Mouse (Mus musculus): ENCODE measurements around the gene Olfr896-ps1. TPM values are rescaled to one million over a fixed set of nuclear protein-coding genes. Genes with fewer than 3 reads are reported as not detected.

Gene Olfr896-ps1
- not detected in 2 replicates for polyA plus RNA-seq (2015; fragmentation: Nextera tagmentation; extraction: Ambion mirVana)

- no peaks in the 10 kb centered on the region for H3K36me3 ChIP-seq (ENCODE audit: poor library complexity, severe bottlenecking)
- no peak for ATAC-seq
- H3K4me3 ChIP-seq: no peak within 1 kb of the TSS
- no peaks in the 10 kb centered on the region for H3K9me3 ChIP-seq (replicated peaks)
- H3K27ac ChIP-seq: no peak within 1 kb of the TSS
- no peaks in the 10 kb centered on the region for H3K27me3 ChIP-seq
- no peak within 1 kb of the TSS for H3K9ac ChIP-seq
- no peak within 1 kb of the TSS for H3K4me2 ChIP-seq
- WGBS: 92% methylated on average over 1 of the region's 1 CpGs
- no peaks in the 10 kb centered on the region for H3K4me1 ChIP-seq
Observed at GRCm38 (mm10) chr9:38290807-38291206, at the start of gene Olfr896-ps1. TSS of gene Olfr896-ps1 (plus strand) at chr9:38291107.

- no peak for ATAC-seq
- Histone ChIP-seq H3K4me3 (no peak within 1 kb of the TSS), H3K27me3 (no peaks in the 10 kb centered on the region), H3K4me2 (no peak within 1 kb of the TSS), H3K36me3 (ENCODE audit: poor library complexity, severe bottlenecking) (no peaks in the 10 kb centered on the region), H3K27ac (no peak within 1 kb of the TSS), H3K9me3 (replicated peaks) (no peaks in the 10 kb centered on the region), H3K4me1 (no peaks in the 10 kb centered on the region), H3K9ac (no peak within 1 kb of the TSS)
Observed at GRCm38 (mm10) chr9:38252474-38252873, 38.4 kb upstream of the Olfr896-ps1 start, which contains the start of gene Olfr143. TSS of gene Olfr143 (plus strand) at chr9:38252774.

GRCm38 (mm10) chr9:38267551-38267950 is 23.4 kb upstream of the Olfr896-ps1 start, which contains the start of gene Olfr895:
TSS of gene Olfr895 (plus strand) at chr9:38267851.
- no peaks in the 10 kb centered on the region for H3K4me1 ChIP-seq
- no peak for ATAC-seq
- H3K27ac ChIP-seq: no peak within 1 kb of the TSS
- H3K27me3 ChIP-seq: no peaks in the 10 kb centered on the region
- no peak within 1 kb of the TSS for H3K9ac ChIP-seq
- H3K4me3 ChIP-seq: no peak within 1 kb of the TSS
- no peaks in the 10 kb centered on the region for H3K36me3 ChIP-seq (ENCODE audit: poor library complexity, severe bottlenecking)
- no peak within 1 kb of the TSS for H3K4me2 ChIP-seq
- H3K9me3 ChIP-seq (replicated peaks): no peaks in the 10 kb centered on the region

- Histone ChIP-seq H3K4me2 (no peak within 1 kb of the TSS), H3K36me3 (ENCODE audit: poor library complexity, severe bottlenecking) (no peaks in the 10 kb centered on the region), H3K27ac (no peak within 1 kb of the TSS), H3K4me3 (no peak within 1 kb of the TSS), H3K9me3 (replicated peaks) (no peaks in the 10 kb centered on the region), H3K4me1 (no peaks in the 10 kb centered on the region), H3K27me3 (no peaks in the 10 kb centered on the region), H3K9ac (no peak within 1 kb of the TSS)
- WGBS: 66% methylated on average over 3 of the region's 3 CpGs
- ATAC-seq: no peak
Observed at GRCm38 (mm10) chr9:38328760-38329159, 37.9 kb downstream of the Olfr896-ps1 start, which contains the start of gene Olfr25. TSS of gene Olfr25 (plus strand) at chr9:38329060.

Other genes starting within 250 kb of the Olfr896-ps1 start
- gene Olfr884, start 244.6 kb upstream of the Olfr896-ps1 start, polyA plus RNA-seq (2015; fragmentation: Nextera tagmentation; extraction: Ambion mirVana): not detected in 2 replicates
- gene Olfr885, start 229.8 kb upstream of the Olfr896-ps1 start, polyA plus RNA-seq (2015; fragmentation: Nextera tagmentation; extraction: Ambion mirVana): not detected in 2 replicates
- gene Olfr887, start 207.0 kb upstream of the Olfr896-ps1 start, polyA plus RNA-seq (2015; fragmentation: Nextera tagmentation; extraction: Ambion mirVana): not detected in 2 replicates
- gene Olfr888, start 183.0 kb upstream of the Olfr896-ps1 start, polyA plus RNA-seq (2015; fragmentation: Nextera tagmentation; extraction: Ambion mirVana): not detected in 2 replicates
- gene Olfr889, start 175.9 kb upstream of the Olfr896-ps1 start, polyA plus RNA-seq (2015; fragmentation: Nextera tagmentation; extraction: Ambion mirVana): 0.05 and 0.08 TPM in 2 replicates
- not detected in 2 replicates for gene Olfr890, start 148.6 kb upstream of the Olfr896-ps1 start, polyA plus RNA-seq (2015; fragmentation: Nextera tagmentation; extraction: Ambion mirVana)
- not detected in 2 replicates for gene Olfr891, start 110.3 kb upstream of the Olfr896-ps1 start, polyA plus RNA-seq (2015; fragmentation: Nextera tagmentation; extraction: Ambion mirVana)
- gene Olfr893, start 82.7 kb upstream of the Olfr896-ps1 start, polyA plus RNA-seq (2015; fragmentation: Nextera tagmentation; extraction: Ambion mirVana): not detected in 2 replicates
- gene Olfr894, start 73.1 kb upstream of the Olfr896-ps1 start, polyA plus RNA-seq (2015; fragmentation: Nextera tagmentation; extraction: Ambion mirVana): not detected in 2 replicates
- gene Olfr143, start 38.3 kb upstream of the Olfr896-ps1 start, polyA plus RNA-seq (2015; fragmentation: Nextera tagmentation; extraction: Ambion mirVana): not detected in 2 replicates
- gene Olfr895, start 23.3 kb upstream of the Olfr896-ps1 start, polyA plus RNA-seq (2015; fragmentation: Nextera tagmentation; extraction: Ambion mirVana): not detected in 2 replicates
- gene Olfr25, start 38.0 kb downstream of the Olfr896-ps1 start, polyA plus RNA-seq (2015; fragmentation: Nextera tagmentation; extraction: Ambion mirVana): not detected in 2 replicates
- not detected in 2 replicates for gene Olfr898, start 57.3 kb downstream of the Olfr896-ps1 start, polyA plus RNA-seq (2015; fragmentation: Nextera tagmentation; extraction: Ambion mirVana)
- gene Olfr250, start 75.8 kb downstream of the Olfr896-ps1 start, polyA plus RNA-seq (2015; fragmentation: Nextera tagmentation; extraction: Ambion mirVana): not detected in 2 replicates
- gene Olfr251, start 86.0 kb downstream of the Olfr896-ps1 start, polyA plus RNA-seq (2015; fragmentation: Nextera tagmentation; extraction: Ambion mirVana): not detected in 2 replicates
- not detected in 2 replicates for gene Olfr147, start 110.6 kb downstream of the Olfr896-ps1 start, polyA plus RNA-seq (2015; fragmentation: Nextera tagmentation; extraction: Ambion mirVana)
- gene Olfr901, start 138.3 kb downstream of the Olfr896-ps1 start, polyA plus RNA-seq (2015; fragmentation: Nextera tagmentation; extraction: Ambion mirVana): not detected in 2 replicates
- not detected in 2 replicates for gene Olfr902, start 156.5 kb downstream of the Olfr896-ps1 start, polyA plus RNA-seq (2015; fragmentation: Nextera tagmentation; extraction: Ambion mirVana)
- not detected in 2 replicates for gene Olfr904, start 172.0 kb downstream of the Olfr896-ps1 start, polyA plus RNA-seq (2015; fragmentation: Nextera tagmentation; extraction: Ambion mirVana)
- gene Olfr905, start 180.0 kb downstream of the Olfr896-ps1 start, polyA plus RNA-seq (2015; fragmentation: Nextera tagmentation; extraction: Ambion mirVana): not detected in 2 replicates
- not detected in 2 replicates for gene Olfr906, start 196.0 kb downstream of the Olfr896-ps1 start, polyA plus RNA-seq (2015; fragmentation: Nextera tagmentation; extraction: Ambion mirVana)
- gene Olfr907, start 204.7 kb downstream of the Olfr896-ps1 start, polyA plus RNA-seq (2015; fragmentation: Nextera tagmentation; extraction: Ambion mirVana): not detected in 2 replicates
- gene Olfr911-ps1, start 230.5 kb downstream of the Olfr896-ps1 start, polyA plus RNA-seq (2015; fragmentation: Nextera tagmentation; extraction: Ambion mirVana): not detected in 2 replicates
- gene Olfr910, start 246.7 kb downstream of the Olfr896-ps1 start, polyA plus RNA-seq (2015; fragmentation: Nextera tagmentation; extraction: Ambion mirVana): not detected in 2 replicates

All from forebrain, embryonic 13.5 days (tissue).